Mouse (Mus musculus): ENCODE results near the gene Eif2a.
"Not testable (repeated sequence)": the region's sequence is repeated elsewhere in the genome, so short reads cannot be mapped to it uniquely, and the experiment has no call there.

Gene Eif2a

GRCm38 (mm10) chr3:58523386-58523785 lies 2.2 kb upstream of the Eif2a start:
- no peak for DNase-seq

GRCm38 (mm10) chr3:58524246-58524645 lies 1.4 kb upstream of the Eif2a start:
- no peak for DNase-seq

- no peak for DNase-seq
Measured at GRCm38 (mm10) chr3:58525166-58525565, 455 bp upstream of the Eif2a start.

- DNase-seq = no peak
Measured at GRCm38 (mm10) chr3:58526408-58526737, 752 bp downstream of the Eif2a start.

GRCm38 (mm10) chr3:58536573-58536972 lies 11.0 kb downstream of the Eif2a start:
- no peak for DNase-seq

- no peak for DNase-seq
Measured at GRCm38 (mm10) chr3:58552001-58552811, 26.6 kb downstream of the Eif2a start.

- no peak for DNase-seq
Measured at GRCm38 (mm10) chr3:58556649-58557048, 31.0 kb downstream of the Eif2a start.

GRCm38 (mm10) chr3:58559887-58560286 lies 34.3 kb downstream of the Eif2a start:
- DNase-seq = no peak

- DNase-seq = no peak
Measured at GRCm38 (mm10) chr3:58561437-58561836, 35.8 kb downstream of the Eif2a start.

GRCm38 (mm10) chr3:58570821-58571220 lies 45.2 kb downstream of the Eif2a start:
- DNase-seq = no peak

GRCm38 (mm10) chr3:58576137-58577066 lies 50.8 kb downstream of the Eif2a start, which contains the start of gene Selenot:
Selenot (plus strand) TSS chr3:58576636.
- DNase-seq = peak; percentile 97

- DNase-seq = peak; percentile 75
Measured at GRCm38 (mm10) chr3:58577067-58577503, 51.5 kb downstream of the Eif2a start.

GRCm38 (mm10) chr3:58577506-58578050 lies 52.0 kb downstream of the Eif2a start:
- no peak for DNase-seq

GRCm38 (mm10) chr3:58581530-58581929 lies 55.9 kb downstream of the Eif2a start:
- DNase-seq = no peak

GRCm38 (mm10) chr3:58582297-58582696 lies 56.7 kb downstream of the Eif2a start:
- peak; percentile 30 for DNase-seq

GRCm38 (mm10) chr3:58582788-58583426 lies 57.3 kb downstream of the Eif2a start:
- peak; percentile 17 for DNase-seq

GRCm38 (mm10) chr3:58590544-58590943 lies 64.9 kb downstream of the Eif2a start:
- DNase-seq = not testable (repeated sequence)

- not testable (repeated sequence) for DNase-seq
Measured at GRCm38 (mm10) chr3:58592666-58593065, 67.0 kb downstream of the Eif2a start.

- DNase-seq = no peak
Measured at GRCm38 (mm10) chr3:58593623-58594022, 68.0 kb downstream of the Eif2a start.

Data from liver (tissue).